Mouse (Mus musculus): ENCODE results near the gene Xrcc5.

The Xrcc5 gene

DNA sequence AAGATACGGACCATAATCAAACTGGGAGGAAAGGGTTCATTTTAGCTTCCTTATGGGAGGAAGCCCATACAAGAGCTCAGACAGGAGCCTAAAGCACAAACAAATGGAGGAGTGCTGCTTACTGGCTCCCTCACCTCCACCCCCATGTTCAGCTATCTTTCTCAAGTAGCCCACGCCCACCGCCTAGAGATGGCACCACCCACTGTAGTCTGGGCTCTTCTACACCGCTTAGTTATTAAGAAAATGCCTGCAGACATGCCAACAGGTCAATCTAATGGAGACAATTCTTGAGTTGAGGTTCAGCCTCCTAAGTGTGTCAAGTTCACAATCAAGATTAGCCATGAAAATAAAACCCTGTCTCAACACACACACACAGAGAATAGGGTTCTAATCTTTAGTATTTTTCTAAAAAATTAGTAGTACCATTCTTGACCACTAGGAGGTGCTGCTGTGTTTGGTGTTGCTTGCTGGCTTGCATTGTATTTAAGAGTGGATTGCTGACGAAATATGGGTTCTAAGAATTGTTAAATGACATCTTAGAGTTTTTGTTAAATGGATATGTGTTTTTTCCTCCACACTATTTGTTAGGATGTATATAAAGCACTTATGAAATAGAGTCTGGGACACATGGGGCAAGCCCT, 6.3 kb downstream of the Xrcc5 start:
- in situ Hi-C loops (cut with MboI, MseI): loop anchor here (5.0 kb wide), 1 partner anchor 264 kb away; no protein-coding TSS in a partner anchor

DNA sequence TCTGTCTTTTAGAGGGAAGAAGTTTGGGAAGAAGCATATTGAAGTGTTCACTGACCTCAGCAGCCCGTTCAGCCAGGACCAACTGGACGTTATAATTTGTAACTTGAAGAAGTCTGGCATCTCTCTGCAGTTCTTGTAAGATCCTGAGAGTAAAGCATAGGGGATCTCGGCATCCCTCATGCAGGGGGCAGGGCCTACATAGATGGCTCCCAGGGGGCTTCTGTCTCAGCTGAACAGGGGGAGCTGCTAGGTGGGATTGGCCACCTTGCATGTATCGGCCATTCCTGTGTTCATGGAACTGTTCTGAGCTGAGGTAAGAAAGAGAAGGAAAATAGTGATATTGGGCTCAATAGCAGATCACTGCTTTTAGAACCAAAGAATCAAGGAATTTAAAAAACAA, 8.2 kb downstream of the Xrcc5 start:
- in situ Hi-C loops (cut with MboI, MseI): no loop called here

DNA sequence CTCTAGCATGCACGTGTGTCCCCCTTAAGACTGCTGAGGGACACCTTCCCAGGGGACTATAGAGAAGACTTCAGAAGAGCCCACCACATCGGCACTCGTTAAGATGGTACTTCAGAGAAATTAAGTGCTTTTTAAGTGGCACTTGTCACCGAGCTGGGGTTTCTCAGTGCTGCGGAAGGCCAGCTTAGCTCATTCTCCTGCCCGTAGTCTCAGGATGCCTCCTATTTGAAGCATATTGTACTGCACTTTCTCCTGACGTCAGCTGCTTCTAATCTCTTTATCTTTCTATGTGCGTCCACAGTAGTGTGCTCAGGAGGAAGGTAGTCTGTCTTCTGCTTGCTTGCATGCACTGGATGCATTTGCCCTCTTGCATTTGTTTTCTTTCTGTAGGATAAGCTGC, 9.2 kb downstream of the Xrcc5 start:
- in situ Hi-C loops (cut with MboI, MseI): no loop called here

DNA sequence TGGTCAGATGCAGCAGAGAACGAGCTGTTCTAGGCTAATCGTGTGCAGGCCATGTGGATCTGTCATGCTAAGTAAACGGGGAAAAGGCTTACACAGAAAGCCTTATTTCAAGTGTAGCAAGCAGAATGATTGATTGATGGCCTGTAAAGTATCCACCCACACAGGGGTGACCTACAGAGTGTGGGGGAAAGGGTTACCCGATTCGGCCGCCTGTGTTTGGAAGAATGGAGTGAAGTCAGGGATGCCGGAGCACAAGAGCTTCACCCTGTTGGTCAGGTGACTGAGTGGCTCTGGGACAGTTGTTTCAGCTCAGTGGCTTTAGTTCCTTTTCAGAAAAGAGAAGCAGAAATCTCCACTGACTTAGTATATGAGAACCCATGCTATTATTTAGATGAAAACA, 9.7 kb downstream of the Xrcc5 start:
- in situ Hi-C loops (cut with MboI, MseI): no loop called here

DNA sequence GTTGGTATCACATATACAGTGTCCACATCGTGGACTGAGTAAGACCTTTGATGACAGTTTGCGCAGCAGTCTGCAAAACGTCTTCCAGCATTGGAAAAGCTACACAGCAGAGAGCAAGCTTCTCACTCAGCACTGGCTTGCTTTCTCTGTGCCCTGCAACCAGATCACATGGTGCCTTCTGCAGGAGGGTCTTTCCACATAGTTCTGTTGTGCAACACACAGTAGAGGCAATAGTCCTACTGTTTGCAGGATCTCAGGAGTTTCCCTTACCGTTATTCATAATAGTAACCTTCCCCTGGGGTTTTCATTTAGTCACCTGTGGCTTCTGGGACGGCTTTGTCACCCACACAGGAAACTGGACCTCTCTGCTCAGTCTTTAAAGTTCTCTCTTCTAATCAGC, 13.5 kb downstream of the Xrcc5 start:
- in situ Hi-C loops (cut with MboI, MseI): no loop called here

DNA sequence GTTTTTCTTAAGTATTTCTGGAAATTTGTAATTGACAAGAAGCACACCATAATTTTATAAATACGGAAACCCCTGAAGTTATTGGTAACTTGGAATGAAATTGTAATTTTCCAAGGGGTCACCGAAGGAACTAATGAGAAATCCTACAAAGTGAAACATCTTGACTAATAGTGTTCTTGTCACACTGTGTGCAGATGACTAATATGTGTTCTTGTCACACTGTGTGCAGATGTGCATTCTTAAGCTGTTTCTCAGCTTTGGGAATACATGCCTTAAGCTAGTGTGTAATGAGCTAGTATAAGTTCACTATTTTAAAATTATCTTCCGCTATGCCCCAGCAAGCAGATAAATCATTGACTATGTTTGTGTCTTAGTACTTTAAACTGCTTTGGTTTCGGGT, 16.0 kb downstream of the Xrcc5 start:
- in situ Hi-C loops (cut with MboI, MseI): no loop called here

DNA sequence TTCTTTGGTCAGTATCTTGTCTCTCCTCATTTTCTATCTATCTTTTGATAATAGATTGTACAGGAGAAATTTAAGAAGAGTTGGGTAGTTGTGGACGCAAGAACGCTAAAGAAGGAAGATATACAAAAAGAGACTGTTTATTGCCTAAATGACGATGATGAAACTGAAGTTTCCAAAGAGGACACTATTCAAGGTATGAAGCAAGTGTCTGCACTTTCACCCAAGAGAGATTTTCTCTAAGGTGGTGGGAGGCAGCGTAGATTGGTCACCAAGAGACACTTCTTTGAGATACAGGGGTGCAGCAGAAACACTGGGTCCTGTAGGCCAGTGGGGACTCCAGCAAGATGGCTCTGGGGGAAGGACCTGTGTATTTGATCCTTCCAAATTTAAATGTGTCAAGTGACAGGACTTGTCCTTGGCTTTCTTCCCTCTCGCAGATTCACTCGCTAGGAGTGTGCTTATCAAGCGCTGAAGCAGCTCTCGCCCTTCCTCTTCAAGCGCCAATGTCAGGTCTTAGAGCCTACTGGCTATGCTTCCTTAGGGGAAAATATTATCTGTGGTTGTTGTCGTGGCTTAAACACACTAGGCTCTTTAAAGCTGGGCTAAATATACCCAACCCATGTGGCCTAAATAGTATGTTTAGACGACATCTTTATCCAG, 19.1 kb downstream of the Xrcc5 start:
- in situ Hi-C loops (cut with MboI, MseI): no loop called here

DNA sequence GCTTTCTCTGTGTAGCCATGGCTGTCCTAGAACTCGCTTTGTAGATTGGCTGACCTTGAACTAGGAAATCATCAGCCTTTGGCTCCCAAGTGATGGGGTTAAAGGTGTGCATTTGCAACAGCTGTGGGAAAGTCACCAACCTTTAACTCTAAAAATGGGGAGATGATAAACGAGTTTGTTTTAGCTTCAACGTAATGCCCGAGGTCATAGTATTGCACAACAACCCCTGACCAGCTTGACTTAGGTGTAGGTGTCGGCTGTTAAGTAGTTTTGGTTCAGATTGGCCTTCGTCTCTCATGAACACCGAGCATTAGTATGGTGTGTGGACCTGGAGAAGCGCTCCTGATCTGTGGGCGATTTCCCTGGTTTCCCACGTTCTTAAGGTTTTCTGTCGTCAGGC, 27.6 kb downstream of the Xrcc5 start:
- in situ Hi-C loops (cut with MboI, MseI): loop anchor here (5.0 kb wide), 1 partner anchor 62 kb away; no protein-coding TSS in a partner anchor

DNA sequence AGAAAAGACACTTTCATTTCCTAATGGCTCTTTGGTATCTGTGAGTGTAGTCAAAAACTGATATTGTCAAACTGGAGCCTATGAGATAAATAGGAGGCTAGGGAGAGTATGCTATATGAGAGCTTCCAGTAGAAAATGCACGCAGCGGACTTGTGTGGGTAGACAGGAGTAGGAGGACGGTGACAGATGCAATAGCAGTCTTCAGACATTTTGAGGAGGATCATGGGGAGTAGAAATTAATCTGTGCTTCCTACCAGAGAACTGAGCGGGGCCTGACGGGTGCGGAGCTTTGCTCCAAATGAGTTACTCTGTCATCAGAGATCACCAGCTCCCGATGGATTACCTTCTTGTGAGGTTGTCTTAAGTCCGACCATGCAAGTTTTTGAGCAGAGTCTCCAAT, 29.6 kb downstream of the Xrcc5 start:
- in situ Hi-C loops (cut with MboI, MseI): no loop called here

DNA sequence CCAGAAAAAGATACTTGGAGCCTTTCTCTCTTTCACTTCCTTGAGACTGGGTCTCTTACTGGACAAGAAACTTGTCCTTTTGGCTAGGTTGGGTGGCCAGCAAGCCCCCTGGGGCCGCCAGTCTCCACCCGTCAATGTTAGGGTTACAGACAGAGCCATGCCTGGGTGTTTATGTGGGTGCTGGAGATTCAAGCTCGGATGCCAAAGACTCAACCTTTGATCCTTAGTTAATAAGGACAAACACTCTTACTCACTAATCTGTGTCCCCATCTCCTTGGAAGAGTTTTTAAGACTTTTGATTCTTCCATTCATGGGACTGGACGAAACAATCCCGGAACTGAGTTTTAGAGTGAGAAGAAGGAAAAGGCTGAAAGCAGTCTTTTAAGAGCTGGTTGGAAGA, 31.1 kb downstream of the Xrcc5 start:
- in situ Hi-C loops (cut with MboI, MseI): no loop called here

DNA sequence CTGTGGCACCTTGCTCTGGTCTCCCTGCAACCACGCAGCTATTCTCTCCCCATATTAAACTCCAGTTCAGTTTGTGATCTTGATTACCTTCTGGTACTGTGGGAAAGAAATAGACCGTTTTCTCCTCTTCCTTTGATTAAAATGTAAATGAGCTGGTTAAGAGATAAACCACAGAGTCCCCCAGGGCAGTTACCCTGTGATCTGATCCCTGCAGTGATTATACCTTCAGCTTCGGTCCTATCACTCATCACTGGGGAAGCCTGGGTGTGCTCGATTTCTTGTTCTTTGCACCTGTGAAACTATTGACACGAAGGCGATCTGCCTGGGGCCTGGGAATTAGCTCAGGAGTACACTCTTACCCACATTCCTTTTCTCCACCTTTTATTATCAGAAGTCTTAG, 40.7 kb downstream of the Xrcc5 start:
- in situ Hi-C loops (cut with MboI, MseI): no loop called here

DNA sequence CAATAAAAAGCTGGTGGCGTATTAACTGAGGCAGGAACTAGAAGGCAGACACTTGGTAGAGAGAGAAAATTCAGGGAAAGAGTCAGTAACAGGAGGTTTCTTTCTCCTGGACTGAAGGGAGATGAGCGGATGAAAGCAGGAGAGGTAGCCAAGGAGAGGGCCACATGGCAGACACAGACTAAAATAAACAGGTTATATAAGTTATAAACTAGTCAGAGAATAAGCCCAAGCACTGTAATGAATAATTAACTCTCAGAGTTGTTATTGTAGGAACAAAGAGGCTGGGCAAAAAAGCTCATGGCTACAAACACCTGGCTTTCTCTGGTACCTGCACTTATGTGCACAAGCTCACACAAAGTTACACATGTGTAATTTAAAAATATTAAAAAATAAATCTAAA, 47.6 kb downstream of the Xrcc5 start:
- in situ Hi-C loops (cut with MboI, MseI): no loop called here

DNA sequence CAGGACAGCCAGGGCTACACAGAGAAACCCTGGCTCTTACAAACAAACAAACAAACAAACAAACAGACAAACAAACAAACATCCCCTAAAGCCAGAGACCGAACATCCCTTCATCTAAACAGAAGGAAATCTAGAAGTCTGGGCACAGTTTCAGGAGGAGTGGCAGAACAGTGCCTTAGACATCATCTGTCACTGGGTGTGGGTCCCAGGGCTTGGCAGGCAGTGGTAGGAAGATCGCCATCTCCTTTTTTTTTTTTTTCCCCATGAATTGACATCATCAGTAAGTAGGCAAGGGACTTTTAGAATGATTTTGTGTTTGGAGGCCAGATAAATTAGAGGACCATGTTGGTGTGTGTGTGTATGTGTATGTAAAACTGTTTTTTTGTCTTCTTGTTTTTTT, 51.0 kb downstream of the Xrcc5 start:
- in situ Hi-C loops (cut with MboI, MseI): no loop called here

DNA sequence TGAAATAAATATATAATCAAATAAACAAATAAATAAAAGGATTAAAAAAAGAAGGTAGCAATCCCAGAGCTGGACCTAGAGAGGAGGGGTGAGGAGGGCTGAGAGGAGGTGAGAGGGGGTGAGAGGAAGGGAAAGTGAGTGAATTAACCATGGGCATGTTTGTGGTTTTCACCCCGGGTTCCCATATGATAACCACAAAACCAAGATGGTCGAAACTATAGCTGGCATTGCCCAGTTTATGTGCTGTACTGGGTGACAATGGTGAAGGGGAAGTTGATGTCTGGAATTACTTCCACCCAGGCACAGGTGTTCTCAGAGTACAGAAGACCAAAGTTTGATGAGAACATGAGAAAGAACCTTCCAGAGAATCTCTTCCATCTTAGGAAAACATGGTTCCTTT, 52.2 kb downstream of the Xrcc5 start:
- in situ Hi-C loops (cut with MboI, MseI): no loop called here

DNA sequence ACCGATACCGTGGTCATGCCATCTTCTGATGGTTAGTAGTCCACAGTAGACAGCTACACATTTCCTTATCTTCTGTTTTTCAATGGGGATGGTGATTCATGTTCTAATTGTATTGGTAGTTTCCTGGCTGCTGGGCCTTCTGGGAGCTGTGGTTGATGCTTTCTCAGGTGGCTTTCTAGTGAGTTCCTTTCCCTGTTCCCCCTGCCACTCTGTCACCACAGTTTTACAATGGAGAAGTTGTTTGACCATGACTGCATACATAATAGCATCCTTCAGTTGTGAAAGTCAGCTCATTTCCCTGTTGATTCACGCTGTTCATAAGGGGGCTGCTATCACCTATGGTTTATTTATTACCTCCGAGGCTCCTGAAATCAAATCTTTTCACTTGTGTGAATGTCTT, 53.6 kb downstream of the Xrcc5 start:
- in situ Hi-C loops (cut with MboI, MseI): no loop called here

DNA sequence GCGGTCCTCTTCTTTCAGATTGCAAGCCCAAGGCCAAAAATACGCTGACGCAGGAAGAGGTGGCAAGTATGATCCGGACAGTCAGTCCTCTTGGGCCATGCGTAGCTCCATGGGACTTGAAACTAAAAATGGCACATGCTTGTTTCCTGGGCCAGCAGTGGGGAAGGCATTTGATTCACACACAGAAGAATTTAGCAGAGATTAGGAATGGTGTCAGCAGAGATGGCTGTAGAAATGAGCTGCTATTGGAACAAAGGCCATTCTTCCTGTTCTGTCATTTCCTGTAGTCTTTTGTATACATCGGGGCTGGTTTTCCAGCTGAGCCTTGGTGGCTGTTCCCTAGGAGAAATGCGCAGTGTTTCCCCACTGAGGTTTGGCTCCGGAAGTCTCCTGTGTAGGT, 57.4 kb downstream of the Xrcc5 start:
- in situ Hi-C loops (cut with MboI, MseI): no loop called here

DNA sequence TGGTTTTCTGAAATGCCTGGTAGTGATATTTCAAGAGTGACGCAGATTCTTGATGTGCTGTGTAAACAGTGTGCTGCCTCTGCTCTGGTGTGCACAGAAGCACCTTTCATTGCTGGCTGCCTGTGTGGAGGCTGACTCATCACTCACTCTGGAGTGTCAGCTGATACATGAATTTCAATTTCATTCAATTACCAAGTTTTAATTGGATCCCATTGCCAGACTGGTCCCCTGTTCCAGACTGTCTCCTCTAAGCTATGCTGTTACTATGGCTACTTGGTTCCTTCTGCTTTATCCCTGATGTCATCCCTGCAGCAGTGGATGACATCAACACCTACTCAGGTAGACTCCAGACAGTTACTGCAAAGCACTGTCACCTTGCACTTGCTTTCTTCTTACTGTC, 65.3 kb downstream of the Xrcc5 start:
- in situ Hi-C loops (cut with MboI, MseI): no loop called here

DNA sequence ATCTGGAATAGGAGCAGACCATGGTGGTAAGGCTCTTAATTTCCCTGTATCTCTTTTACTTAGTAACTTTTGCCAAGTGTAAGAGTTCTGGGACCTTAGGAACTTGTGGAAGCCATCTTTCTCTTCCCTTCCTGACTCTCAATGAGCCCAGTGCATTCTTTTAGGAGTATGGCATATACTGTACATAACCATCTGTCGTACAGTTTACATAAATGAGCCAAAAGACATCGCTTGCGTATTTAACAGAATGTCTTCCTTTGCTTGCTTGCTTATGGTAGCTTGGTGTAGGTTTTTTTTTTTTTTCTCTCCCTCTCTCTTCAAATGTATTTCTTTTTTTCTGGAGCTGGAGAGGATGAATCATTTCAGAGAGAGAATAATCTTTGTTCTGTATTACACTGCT, 65.7 kb downstream of the Xrcc5 start:
- in situ Hi-C loops (cut with MboI, MseI): no loop called here

DNA sequence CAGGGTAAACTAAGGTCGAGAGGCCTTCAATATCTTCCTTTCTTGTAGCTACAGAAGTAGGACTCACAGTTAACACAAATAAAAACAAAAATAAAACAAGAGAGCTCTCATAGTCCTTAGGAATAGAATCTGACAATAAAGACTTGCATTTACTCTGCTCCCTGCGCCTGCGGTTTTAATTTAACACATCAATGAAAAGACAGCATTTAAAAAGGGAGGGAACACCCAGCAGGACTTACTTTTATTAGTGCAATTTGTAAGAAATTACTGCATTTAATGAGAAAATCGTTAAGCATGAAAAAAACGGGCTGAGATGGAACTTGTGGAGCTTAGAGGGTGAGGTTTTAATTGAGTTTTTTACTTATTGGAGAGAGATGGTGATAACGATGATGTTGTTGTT, 66.4 kb downstream of the Xrcc5 start:
- in situ Hi-C loops (cut with MboI, MseI): no loop called here

DNA sequence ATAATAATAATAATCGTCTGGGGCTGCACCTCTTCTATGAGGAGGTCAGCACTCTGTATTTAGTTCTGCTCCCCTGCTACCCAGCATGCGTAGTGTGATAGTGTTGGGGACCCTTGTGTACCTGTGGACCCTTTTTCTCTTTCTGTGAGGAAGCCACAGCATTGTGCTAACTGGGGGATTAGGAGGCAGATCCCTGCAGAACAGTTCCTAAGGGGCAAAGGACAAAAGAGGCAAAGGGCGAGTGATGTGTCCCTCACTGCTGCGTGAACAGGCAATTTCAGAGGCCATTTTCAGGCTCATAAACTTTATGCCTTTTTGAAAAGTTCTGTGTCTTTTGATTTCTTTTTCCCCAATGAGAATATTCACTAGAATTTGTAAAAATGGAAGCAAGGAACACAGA, 66.8 kb downstream of the Xrcc5 start:
- in situ Hi-C loops (cut with MboI, MseI): no loop called here

DNA sequence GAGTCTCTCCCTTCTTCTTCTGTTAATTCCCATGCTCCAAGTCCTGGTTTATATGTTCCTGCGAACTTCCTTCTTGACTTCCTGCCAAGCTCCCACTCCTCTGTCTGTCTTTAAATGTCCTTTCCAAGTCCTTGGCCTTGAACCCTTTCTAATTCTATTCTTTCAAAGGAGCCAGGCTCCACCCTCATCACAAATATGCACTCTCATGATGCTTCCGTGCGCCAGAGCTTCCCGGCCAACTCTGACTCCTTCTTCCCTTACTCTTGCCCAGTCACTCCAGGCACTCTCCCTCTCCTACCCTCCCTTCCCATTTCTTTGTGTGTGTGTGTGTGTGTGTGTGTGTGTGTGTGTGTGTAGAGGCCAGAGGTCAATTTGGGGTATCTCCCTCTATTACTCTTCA, 70.9 kb downstream of the Xrcc5 start:
- in situ Hi-C loops (cut with MboI, MseI): no loop called here

DNA sequence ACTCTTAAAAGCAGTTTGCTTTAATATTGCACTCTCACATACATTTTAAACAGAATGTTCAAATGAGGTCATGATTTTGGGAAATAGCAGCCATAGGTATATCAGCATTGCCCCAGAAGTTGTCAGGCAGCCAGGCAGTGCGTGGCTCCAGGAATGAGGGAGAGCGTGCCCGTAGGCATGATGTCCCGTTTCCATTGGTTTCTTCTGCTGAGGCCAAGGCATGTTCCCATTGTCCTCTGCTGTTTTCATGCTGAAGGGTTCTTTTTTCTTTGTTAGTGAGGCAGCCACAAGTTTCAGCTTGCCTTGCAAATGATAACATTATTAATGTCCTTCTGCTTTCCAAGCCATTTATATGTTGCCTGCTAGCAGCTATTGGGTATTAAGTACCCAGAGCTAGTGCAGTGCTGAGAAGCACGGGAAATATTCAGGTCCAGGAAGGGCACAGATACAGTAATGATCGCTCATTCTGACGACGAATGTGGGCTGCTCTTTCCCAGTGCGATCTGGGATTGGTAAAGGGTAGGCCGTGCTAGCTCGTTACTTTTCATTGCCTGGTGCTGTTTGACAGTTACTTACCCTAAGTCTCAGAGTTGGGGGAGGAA, 72.6 kb downstream of the Xrcc5 start:
- in situ Hi-C loops (cut with MboI, MseI): no loop called here

DNA sequence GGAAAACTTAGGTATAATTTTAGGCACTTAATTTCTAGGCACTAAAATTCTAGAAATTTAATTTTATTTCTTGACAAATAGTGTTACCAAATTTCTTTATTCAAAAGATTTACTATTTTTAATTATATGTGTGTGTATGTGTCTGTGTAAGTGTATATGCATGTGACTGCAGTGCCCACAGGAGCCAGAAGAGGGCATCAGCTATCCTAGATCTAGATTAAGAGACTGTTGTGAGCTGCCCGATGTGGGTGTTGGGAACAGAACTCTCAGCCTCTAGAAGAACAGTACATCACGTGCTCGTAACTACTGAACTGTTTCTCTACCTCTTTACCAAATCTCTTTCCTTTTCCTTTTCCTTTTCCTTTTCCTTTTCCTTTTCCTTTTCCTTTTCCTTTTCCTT, 73.3 kb downstream of the Xrcc5 start:
- in situ Hi-C loops (cut with MboI, MseI): no loop called here

All from T-helper 2 cell (primary cell).